Mouse (Mus musculus) heart, embryonic 16.5 days (tissue): ENCODE data around the gene Gm1993. TPM values are rescaled to one million over a fixed set of nuclear protein-coding genes. Genes with fewer than 3 reads are reported as not detected.
"Not testable (repeated sequence)": the region's sequence is repeated elsewhere in the genome, so short reads cannot be mapped to it uniquely, and the experiment has no call there.

Experiments
- ATAC-seq: fragments of 200-750 bp; cut with Nextera tagmentation; replicated peaks from 2 replicates; pipeline ENCODE4 v1.8.0; 2017; ENCODE audit warnings: moderate number of reproducible peaks; ENCODE audit not compliant: insufficient read depth, low FRiP score; ENCODE audit errors: extremely low read depth
- H3K27ac ChIP-seq: fragments of 300-500 bp; sonication (generic); 2 replicates; pipeline ENCODE4 v1.5.1; 2014; ENCODE audit warnings: mild to moderate bottlenecking, low read length, control low read depth, moderate library complexity
- H3K27me3 ChIP-seq: fragments of 300-500 bp; sonication (generic); 2 replicates; pipeline ENCODE4 v1.6.1; 2014; ENCODE audit warnings: low read length, mixed read lengths; ENCODE audit not compliant: control insufficient read depth, insufficient read depth
- H3K36me3 ChIP-seq: fragments of 300-500 bp; sonication (generic); 2 replicates; pipeline ENCODE4 v1.6.1; 2014; ENCODE audit not compliant: control insufficient read depth, insufficient read depth
- H3K4me1 ChIP-seq: fragments of 300-500 bp; sonication (generic); 2 replicates; pipeline ENCODE4 v1.6.1; 2014; ENCODE audit warnings: low read length, mixed read lengths; ENCODE audit not compliant: control insufficient read depth, insufficient read depth
- H3K4me2 ChIP-seq: fragments of 300-500 bp; sonication (generic); 2 replicates; pipeline ENCODE4 v1.6.1; 2014; ENCODE audit warnings: low read depth, mild to moderate bottlenecking, control low read depth, low read length
- H3K4me3 ChIP-seq: fragments of 300-500 bp; sonication (generic); 2 replicates; pipeline ENCODE4 v1.5.1; 2014; ENCODE audit warnings: mild to moderate bottlenecking, control low read depth, low read length
- H3K9ac ChIP-seq: fragments of 300-500 bp; sonication (generic); 2 replicates; pipeline ENCODE4 v1.6.1; 2014; ENCODE audit warnings: low read length, control low read depth
- H3K9me3 ChIP-seq: fragments of 300-500 bp; sonication (generic); replicated peaks from 2 replicates; pipeline ENCODE4 v1.6.1; 2016; ENCODE audit warnings: low read length; ENCODE audit not compliant: control insufficient read depth
- WGBS: fragments of 180-500 bp; shearing (Covaris S2); extraction: QIAGEN DNeasy Blood & Tissue Kit; methylation state at CpG from one replicate; pipeline ENCODE4 v1.1.7; 2014; 5-methylcytosine and 5-hydroxymethylcytosine counted together
- polyA plus RNA-seq: library from polyadenylated mRNA; unstranded; fragments of >200 nt; fragmentation: Nextera tagmentation; extraction: Ambion mirVana; gene quantifications from 2 replicates; pipeline ENCODE4 v1.2.1, GENCODE M21; 2015

Gene Gm1993
- not detected in 2 replicates for polyA plus RNA-seq

GRCm38 (mm10) chrX:25570352-25570751 lies at the start of gene Gm1993:
Gm1993 (minus strand) TSS chrX:25570452.
- H3K4me3 ChIP-seq, H3K27me3 ChIP-seq, ATAC-seq, H3K9ac ChIP-seq, H3K36me3 ChIP-seq, H3K27ac ChIP-seq, H3K4me2 ChIP-seq, H3K9me3 ChIP-seq, H3K4me1 ChIP-seq: not testable (repeated sequence)
- 81% methylated on average over 7 of the region's 7 CpGs for WGBS
